Mouse (Mus musculus) forebrain, embryonic 12.5 days (tissue): Measurements from ENCODE around the gene Pcna. TPM values are rescaled to one million over a fixed set of nuclear protein-coding genes. Genes with fewer than 3 reads are reported as not detected.
"Not testable (repeated sequence)": the region's sequence is repeated elsewhere in the genome, so short reads cannot be mapped to it uniquely, and the experiment has no call there.

Experiments
- ATAC-seq: fragments of 200-750 bp; cut with Nextera tagmentation; 2 replicates; pipeline ENCODE4 v1.8.0; 2017; ENCODE audit warnings: moderate TSS enrichment; ENCODE audit not compliant: low FRiP score
- H3K27ac ChIP-seq: fragments of 300-500 bp; sonication (generic); 2 replicates; pipeline ENCODE4 v1.5.1; 2016; ENCODE audit warnings: mild to moderate bottlenecking
- H3K27me3 ChIP-seq: fragments of 300-500 bp; sonication (generic); 2 replicates; pipeline ENCODE4 v1.6.1; 2016; ENCODE audit warnings: mild to moderate bottlenecking
- H3K36me3 ChIP-seq: fragments of 300-500 bp; sonication (generic); replicated peaks from 2 replicates; pipeline ENCODE4 v1.6.1; 2016; ENCODE audit warnings: mild to moderate bottlenecking
- H3K4me1 ChIP-seq: fragments of 300-500 bp; sonication (generic); 2 replicates; pipeline ENCODE4 v1.6.1; 2016
- H3K4me2 ChIP-seq: fragments of 300-500 bp; sonication (generic); 2 replicates; pipeline ENCODE4 v1.6.1; 2016; ENCODE audit warnings: mild to moderate bottlenecking, moderate library complexity
- H3K4me3 ChIP-seq: fragments of 300-500 bp; sonication (generic); replicated peaks from 2 replicates; pipeline ENCODE4 v1.5.1; 2016; ENCODE audit warnings: mild to moderate bottlenecking
- H3K9ac ChIP-seq: fragments of 300-500 bp; sonication (generic); 2 replicates; pipeline ENCODE4 v1.6.1; 2016; ENCODE audit warnings: mild to moderate bottlenecking
- H3K9me3 ChIP-seq: fragments of 300-500 bp; sonication (generic); 2 replicates; pipeline ENCODE4 v1.6.1; 2016
- WGBS: fragments of 180-500 bp; shearing (Covaris S2); methylation state at CpG from one replicate; pipeline ENCODE4 v1.1.7; 2016; 5-methylcytosine and 5-hydroxymethylcytosine counted together
- polyA plus RNA-seq: library from polyadenylated mRNA; unstranded; fragments of >200 nt; fragmentation: Nextera tagmentation; extraction: Ambion mirVana; gene quantifications from 2 replicates; pipeline ENCODE4 v1.2.1, GENCODE M21; 2016

The Pcna gene
- 322 and 337 TPM in 2 replicates for polyA plus RNA-seq

DNA sequence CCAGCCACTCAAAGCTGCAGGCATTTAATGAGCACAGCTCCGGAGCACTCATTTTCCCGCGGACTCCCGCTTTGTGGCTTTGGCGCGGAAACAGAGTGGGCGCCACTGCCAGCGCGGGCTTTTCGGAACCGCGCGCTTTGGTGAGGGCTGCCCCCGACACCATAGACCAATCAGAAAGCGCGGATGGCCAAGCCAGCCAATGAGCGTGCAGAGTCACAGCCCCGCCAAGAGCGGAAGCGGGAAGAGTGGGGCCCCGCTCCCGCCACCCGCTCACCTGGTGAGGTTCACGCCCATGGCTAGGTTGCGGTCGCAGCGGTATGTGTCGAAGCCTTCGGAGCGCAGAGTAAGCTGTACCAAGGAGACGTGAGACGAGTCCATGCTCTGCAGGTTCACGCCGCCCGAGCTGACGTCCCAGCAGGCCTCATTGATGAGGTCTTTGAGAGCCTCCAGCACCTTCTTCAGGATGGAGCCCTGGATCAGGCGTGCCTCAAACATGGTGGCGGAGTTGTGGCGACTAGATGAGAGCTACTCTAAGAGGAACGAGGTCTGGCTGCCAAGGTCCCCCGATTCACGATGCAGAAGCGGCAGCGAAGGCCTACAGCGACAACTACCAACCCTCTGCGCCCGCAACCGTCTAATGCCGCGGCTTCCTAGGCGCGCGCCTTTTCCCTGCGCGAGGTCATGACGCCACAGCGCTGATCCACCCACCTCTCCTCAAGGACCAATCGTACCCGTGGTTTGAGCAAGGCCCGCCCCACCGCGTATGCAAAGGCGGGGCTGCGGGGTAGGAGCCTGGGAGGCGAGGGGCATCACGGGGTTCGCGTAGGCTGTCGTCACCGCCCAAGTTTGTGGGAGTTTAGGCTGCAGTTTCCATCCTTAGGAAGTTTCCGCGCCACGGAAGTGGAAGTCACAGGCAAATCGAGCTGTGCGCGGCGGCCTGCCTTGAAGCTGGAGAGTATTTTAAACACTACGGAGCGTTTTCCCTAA is at the start of gene Pcna:
Pcna (minus strand) TSS at position 773 of the 987 bp plus-strand sequence.
- Histone ChIP-seq H3K27ac (peak within 1 kb of the TSS; percentile 82), H3K9ac (peak within 1 kb of the TSS; percentile 74), H3K4me1 (peaks cover 31% of the 10 kb centered on the region), H3K36me3 (peaks cover 17% of the 10 kb centered on the region), H3K4me3 (peak within 1 kb of the TSS; percentile 62), H3K9me3 (no peaks in the 10 kb centered on the region), H3K27me3 (no peaks in the 10 kb centered on the region), H3K4me2 (peak within 1 kb of the TSS; percentile 67)
- WGBS = under 1% methylated on average over 79 of the region's 79 CpGs
- ATAC-seq = peak; percentile 99

DNA sequence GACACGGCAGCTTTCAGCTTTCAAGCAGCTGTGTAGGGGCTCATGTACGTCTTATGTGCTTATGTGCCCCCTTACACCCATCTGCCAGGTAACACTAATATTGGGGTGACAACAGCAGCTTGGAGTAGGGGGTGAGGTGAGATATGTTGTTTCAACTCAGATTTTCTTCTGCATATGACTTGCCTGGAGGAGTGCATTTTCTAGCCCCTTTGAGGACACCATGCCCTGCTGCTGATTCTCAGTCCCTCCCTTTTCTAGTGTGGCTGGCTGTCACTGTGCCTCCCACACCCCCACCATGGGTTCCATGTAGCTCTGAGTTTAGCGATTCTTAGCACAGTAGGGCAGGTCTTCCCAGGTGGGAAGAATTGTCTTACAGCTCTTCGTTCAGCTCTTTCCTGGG is 48.3 kb upstream of the Pcna start:
- no peak for ATAC-seq
- H3K4me1 ChIP-seq = no peaks in the 10 kb centered on the region
- no peak overlapping the region for H3K9ac ChIP-seq
- no peak overlapping the region for H3K4me3 ChIP-seq
- H3K4me2 ChIP-seq = no peak overlapping the region
- H3K27ac ChIP-seq = no peak overlapping the region
- no peaks in the 10 kb centered on the region for H3K9me3 ChIP-seq
- peaks cover 87% of the 10 kb centered on the region for H3K36me3 ChIP-seq
- 95% methylated on average over 4 of the region's 4 CpGs for WGBS
- no peaks in the 10 kb centered on the region for H3K27me3 ChIP-seq

DNA sequence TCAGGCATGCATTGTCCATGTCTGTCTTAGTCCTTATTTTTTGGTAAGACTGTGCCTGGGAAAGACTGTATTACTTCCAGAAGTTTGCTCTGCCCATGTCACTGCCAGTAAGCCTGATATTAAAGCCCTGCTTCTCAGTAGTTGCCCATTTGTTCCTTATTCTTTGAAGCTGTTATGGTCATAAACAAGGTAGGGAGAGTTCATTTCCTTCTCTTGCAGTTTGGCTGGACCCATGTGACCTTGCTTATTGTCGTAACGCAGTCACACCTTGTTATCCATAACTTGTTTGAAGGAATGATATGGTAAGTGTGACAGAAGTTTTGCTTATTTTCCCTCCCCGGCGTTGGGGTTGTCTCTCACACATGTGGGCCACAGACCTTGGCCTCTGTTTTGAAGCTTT is 45.1 kb upstream of the Pcna start:
- peaks cover 91% of the 10 kb centered on the region for H3K36me3 ChIP-seq
- H3K27me3 ChIP-seq = no peaks in the 10 kb centered on the region
- no peaks in the 10 kb centered on the region for H3K4me1 ChIP-seq
- 97% methylated on average over 4 of the region's 4 CpGs for WGBS
- H3K9me3 ChIP-seq = no peaks in the 10 kb centered on the region
- H3K4me3 ChIP-seq = no peak overlapping the region
- ATAC-seq = no peak
- no peak overlapping the region for H3K27ac ChIP-seq
- no peak overlapping the region for H3K4me2 ChIP-seq
- no peak overlapping the region for H3K9ac ChIP-seq

DNA sequence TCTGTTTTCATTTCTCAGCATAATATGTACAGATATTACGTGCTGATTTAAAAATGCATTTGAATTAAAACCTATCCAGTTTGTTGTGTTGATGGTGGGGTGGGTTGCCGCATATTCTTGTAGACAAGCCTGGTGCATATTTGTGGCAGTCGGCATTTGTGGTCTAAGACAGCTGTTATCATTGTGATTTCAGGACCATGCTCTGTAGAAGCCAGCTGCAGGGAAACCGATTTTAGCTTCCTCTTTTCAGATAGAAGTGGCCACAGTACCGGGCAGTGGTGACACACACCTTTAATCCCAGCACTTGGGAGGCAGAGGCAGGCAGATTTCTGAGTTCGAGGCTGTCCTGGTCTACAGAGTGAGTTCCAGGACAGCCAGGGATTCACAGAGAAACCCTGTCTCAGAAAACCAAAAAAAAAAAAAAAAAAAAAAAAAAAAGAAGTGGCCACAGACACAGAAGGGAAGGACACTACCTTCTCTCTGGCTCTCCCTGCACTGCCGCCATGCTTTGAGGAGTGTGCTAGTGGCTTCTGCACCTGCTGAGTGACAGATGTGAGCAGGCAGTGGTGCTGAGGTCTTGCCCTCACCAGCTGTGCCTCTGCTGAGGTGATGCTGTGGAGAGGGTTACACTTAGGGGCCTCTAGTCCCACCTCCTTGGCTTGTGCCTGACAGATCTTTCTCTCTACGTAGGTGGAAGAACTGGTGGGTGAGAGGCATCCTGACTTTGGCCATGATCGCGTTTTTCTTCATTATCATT is 40.8 kb upstream of the Pcna start:
- peaks cover 16% of the 10 kb centered on the region for H3K4me1 ChIP-seq
- no peaks in the 10 kb centered on the region for H3K9me3 ChIP-seq
- H3K9ac ChIP-seq = no peak overlapping the region
- H3K27ac ChIP-seq = no peak overlapping the region
- 95% methylated on average over 10 of the region's 10 CpGs for WGBS
- H3K4me3 ChIP-seq = no peak overlapping the region
- H3K27me3 ChIP-seq = no peaks in the 10 kb centered on the region
- no peak overlapping the region for H3K4me2 ChIP-seq
- ATAC-seq = no peak
- peaks cover 58% of the 10 kb centered on the region for H3K36me3 ChIP-seq

DNA sequence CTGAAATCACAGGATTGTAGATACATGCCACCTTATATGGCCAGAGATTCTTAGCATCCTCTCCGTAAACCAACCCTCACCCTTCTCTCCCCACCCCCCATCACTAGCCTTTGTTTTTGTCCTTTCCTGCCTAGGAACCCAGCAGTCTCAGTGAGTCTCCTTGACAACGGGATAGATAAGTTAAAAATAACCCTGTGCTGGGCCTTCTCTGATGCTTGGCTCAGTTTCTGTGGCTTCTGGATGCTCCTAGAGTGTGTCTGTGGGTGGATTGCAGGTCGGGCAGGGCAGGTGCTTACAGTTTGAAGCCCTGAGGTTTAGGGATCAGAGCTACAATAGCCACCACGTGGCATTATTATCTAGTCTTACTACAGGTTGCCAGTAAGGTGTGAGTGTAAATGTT is 39.0 kb upstream of the Pcna start:
- WGBS = 33% methylated on average over 4 of the region's 4 CpGs
- Histone ChIP-seq H3K9me3 (no peaks in the 10 kb centered on the region), H3K9ac (0 out of 2 replicates have a peak overlapping the region, but pooled peaks have one; percentile 12), H3K27me3 (no peaks in the 10 kb centered on the region), H3K27ac (no peak overlapping the region), H3K36me3 (peaks cover 41% of the 10 kb centered on the region), H3K4me2 (no peak overlapping the region), H3K4me1 (peaks cover 16% of the 10 kb centered on the region), H3K4me3 (no peak overlapping the region)
- ATAC-seq = peak; percentile 34; the same call in 1 of the 2 replicates

DNA sequence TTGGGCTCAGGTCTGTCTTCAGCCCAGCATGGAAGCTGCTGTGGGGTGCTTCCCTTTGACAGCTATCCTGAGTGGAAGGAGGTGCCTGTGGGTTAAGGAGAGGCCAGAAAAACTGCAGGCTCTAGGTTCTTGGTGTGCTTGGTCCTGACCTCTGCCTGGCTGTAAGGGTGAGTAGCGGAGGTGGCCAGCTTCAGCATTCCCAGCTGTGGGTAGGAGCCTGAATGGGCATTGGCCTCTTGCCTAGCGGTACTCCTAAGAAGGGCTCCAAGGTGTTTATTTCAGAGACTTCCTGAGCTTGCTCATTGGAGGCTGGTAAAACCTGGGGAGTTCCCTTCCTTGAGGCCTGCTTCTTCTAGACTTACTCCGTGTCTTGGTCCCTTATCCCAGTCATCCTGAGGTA is 38.2 kb upstream of the Pcna start:
- H3K9me3 ChIP-seq = no peaks in the 10 kb centered on the region
- peaks cover 16% of the 10 kb centered on the region for H3K4me1 ChIP-seq
- peak overlapping the region; percentile 36; the same call in 1 of the 2 replicates for H3K27ac ChIP-seq
- no peak overlapping the region for H3K4me3 ChIP-seq
- no peaks in the 10 kb centered on the region for H3K27me3 ChIP-seq
- WGBS = 73% methylated on average over 3 of the region's 3 CpGs
- no peak overlapping the region for H3K4me2 ChIP-seq
- H3K9ac ChIP-seq = no peak overlapping the region
- H3K36me3 ChIP-seq = peaks cover 33% of the 10 kb centered on the region
- no peak for ATAC-seq

DNA sequence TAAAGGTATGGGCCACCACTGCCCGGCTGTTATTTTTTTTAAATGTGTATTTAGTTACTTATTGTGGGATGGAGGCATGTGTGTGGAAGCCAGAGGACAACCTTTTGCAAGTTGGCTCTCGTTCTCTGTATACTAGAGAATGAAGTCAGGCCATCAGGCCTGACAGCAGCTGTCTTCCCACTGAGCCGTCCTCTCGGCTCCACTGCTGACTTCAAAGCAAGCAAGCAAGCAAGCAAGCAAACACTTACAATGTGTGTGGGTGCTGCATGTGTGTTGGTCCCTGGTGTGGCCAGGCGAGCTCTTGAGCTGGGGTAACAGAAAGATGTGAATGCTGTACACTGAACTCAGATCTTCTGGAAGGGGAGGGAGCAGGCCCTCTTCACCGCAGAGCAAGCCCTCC is 37.7 kb upstream of the Pcna start:
- WGBS = 76% methylated on average over 6 of the region's 6 CpGs
- no peak overlapping the region for H3K4me2 ChIP-seq
- H3K27ac ChIP-seq = no peak overlapping the region
- no peak for ATAC-seq
- H3K27me3 ChIP-seq = no peaks in the 10 kb centered on the region
- H3K4me3 ChIP-seq = no peak overlapping the region
- no peak overlapping the region for H3K9ac ChIP-seq
- peaks cover 28% of the 10 kb centered on the region for H3K36me3 ChIP-seq
- H3K9me3 ChIP-seq = no peaks in the 10 kb centered on the region
- H3K4me1 ChIP-seq = peaks cover 16% of the 10 kb centered on the region

DNA sequence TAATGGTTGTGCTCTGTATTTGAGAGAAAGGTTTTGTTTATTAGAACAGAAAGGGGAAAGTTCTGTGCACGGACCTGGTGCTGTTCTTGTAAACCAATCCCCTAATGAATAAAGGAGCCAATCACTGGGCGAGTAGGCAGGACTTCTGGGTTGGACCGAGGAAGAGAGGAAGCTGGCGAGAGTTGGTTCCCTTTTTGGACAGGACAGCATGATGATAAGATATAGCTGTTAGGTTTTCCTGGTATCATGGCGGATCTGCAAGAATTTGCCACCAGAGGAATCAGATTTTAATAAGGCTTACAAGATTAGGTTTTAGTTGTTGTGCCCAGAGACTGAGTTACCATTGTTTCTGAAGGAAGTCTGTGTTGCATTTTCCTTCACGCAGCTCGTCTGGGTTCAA is 36.1 kb upstream of the Pcna start:
- not testable (repeated sequence) for H3K9ac ChIP-seq, H3K4me2 ChIP-seq, H3K27me3 ChIP-seq, H3K27ac ChIP-seq, H3K4me3 ChIP-seq, ATAC-seq, H3K9me3 ChIP-seq
- H3K36me3 ChIP-seq = peaks cover 12% of the 10 kb centered on the region
- WGBS = 80% methylated on average over 5 of the region's 7 CpGs
- peaks cover 21% of the 10 kb centered on the region for H3K4me1 ChIP-seq

DNA sequence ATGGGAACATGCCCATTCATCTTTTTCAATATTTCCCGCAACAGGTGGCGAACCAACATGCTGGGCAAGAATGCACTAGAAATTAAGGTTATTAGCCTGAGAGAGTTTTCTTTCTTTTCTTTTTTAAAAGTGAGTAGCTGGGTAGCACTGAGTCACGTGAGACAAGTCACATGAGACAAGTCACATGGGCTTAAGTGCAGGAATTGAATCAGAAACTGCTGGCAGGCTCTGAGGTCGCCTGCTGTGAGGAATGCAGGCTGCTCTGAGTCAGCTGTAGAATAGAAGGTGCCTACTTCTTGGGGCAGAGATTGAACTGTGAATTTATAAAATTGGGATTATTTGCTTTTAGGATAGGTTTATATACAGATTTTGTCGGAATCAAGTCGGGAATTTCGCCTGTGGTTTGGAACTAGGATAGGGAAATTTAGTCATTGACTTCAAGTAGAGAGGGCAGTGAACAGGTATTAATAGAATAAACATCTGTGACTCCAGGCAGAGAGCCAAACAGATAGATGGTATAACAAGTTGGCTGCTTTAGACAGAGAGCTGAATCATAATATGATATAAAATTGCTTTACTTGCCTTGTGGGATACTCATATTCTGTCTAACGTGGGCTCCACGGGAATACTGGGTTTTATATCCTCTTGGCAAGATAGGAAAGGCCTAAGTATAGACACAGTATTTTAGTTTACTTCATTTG is 33.4 kb upstream of the Pcna start:
- H3K36me3 ChIP-seq = no peaks in the 10 kb centered on the region; the same call in 1 of the 2 replicates
- no peak overlapping the region for H3K4me2 ChIP-seq
- H3K9me3 ChIP-seq = no peaks in the 10 kb centered on the region
- H3K27ac ChIP-seq = no peak overlapping the region
- H3K4me1 ChIP-seq = peaks cover 40% of the 10 kb centered on the region
- no peaks in the 10 kb centered on the region for H3K27me3 ChIP-seq
- no peak overlapping the region for H3K9ac ChIP-seq
- no peak overlapping the region for H3K4me3 ChIP-seq
- ATAC-seq = no peak
- WGBS = 86% methylated on average over 9 of the region's 9 CpGs

DNA sequence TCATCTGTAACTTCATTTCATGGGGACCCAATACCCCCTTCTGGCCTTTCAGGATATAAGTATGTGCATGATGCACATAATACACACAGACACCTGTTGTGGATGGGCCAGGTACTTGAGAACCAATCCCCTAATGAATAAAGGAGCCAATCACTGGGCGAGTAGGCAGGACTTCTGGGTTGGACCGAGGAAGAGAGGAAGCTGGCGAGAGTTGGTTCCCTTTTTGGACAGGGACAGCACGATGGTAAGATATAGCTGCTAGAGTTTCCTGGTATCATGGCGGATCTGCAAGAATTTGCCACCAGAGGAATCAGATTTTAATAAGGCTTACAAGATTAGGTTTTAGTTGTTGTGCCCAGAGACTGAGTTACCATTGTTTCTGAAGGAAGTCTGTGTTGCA is 32.6 kb upstream of the Pcna start:
- H3K36me3 ChIP-seq, H3K27ac ChIP-seq, H3K9ac ChIP-seq, ATAC-seq, H3K9me3 ChIP-seq, H3K4me3 ChIP-seq, H3K4me2 ChIP-seq, H3K27me3 ChIP-seq: not testable (repeated sequence)
- peaks cover 34% of the 10 kb centered on the region for H3K4me1 ChIP-seq
- WGBS = 95% methylated on average over 5 of the region's 5 CpGs

DNA sequence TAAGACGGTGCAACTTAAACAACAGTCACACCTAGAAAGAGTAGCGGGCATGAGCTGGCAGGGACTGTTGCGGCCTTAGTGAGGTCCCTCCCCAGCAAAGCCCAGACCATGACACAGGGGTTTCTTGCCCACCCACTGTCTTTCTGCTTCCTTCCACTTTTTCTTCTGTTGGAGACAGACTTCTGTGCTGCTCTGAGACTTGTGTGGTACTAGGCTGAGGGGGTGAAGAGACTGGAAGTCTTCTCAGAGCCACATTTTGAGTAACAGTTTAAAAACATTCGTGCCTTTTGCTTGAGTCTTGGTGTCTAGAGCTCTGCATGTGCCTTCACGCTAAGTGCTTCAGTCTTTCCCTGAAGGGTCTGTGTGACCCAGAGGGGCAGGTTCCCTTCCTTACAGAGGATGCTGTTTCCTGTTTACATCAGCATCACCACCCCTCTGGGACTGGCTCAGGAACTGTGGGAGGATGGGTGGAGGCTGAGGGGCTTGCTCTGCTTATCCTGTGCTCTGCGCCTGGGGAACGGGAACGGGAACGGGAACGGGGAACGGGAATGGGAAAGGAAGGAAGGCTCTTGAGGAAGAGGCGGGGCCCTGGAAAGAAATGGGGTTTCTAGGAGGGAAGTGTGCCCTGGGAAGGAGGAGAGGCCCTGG is 31.5 kb upstream of the Pcna start:
- peaks cover 5% of the 10 kb centered on the region; the same call in 1 of the 2 replicates for H3K36me3 ChIP-seq
- H3K27me3 ChIP-seq = no peaks in the 10 kb centered on the region
- H3K4me3 ChIP-seq = no peak overlapping the region
- no peak overlapping the region; the same call in 1 of the 2 replicates for H3K9ac ChIP-seq
- no peak overlapping the region for H3K4me2 ChIP-seq
- ATAC-seq = no peak
- H3K4me1 ChIP-seq = peaks cover 35% of the 10 kb centered on the region
- no peaks in the 10 kb centered on the region for H3K9me3 ChIP-seq
- 91% methylated on average over 12 of the region's 12 CpGs for WGBS
- 0 out of 2 replicates have a peak overlapping the region, but pooled peaks have one; percentile 36 for H3K27ac ChIP-seq
